Mouse (Mus musculus) MEL (cell line): ENCODE results near the gene Rhou.

Experiments used
- CTCF ChIP-seq, 3 experiments: IDR thresholded peaks in 2 of 3; conservative IDR thresholded peaks in 1 of 3; 2 replicates each; pipeline ENCODE4 v1.5.1; 2011 to 2012; ENCODE audit warnings: low read length in 3 of 3, low read depth in 2 of 3, mild to moderate bottlenecking in 2 of 3, improper control_type of control experiment in 1 of 3, inconsistent platforms in 1 of 3, mixed read lengths in 1 of 3, moderate library complexity in 1 of 3; ENCODE audit not compliant: control insufficient read depth in 1 of 3, insufficient read depth in 1 of 3, poor library complexity in 1 of 3, severe bottlenecking in 1 of 3
- GATA1 ChIP-seq: IDR thresholded peaks from 2 replicates; pipeline ENCODE4 v1.6.1; 2011; ENCODE audit warnings: low read depth, low read length, improper control_type of control experiment
- MAFK ChIP-seq: IDR thresholded peaks from 2 replicates; pipeline ENCODE4 v1.6.1; 2011; ENCODE audit warnings: low read depth, mild to moderate bottlenecking, low read length, improper control_type of control experiment, borderline replicate concordance
- MAZ ChIP-seq: IDR thresholded peaks from 2 replicates; pipeline ENCODE4 v1.6.1; 2012; ENCODE audit warnings: low read depth, mild to moderate bottlenecking, inconsistent platforms, low read length, improper control_type of control experiment
- POLR2AphosphoS2 ChIP-seq: IDR thresholded peaks from 2 replicates; pipeline ENCODE4 v1.6.1; 2011; ENCODE audit warnings: low read length, improper control_type of control experiment
- TAL1 ChIP-seq: IDR thresholded peaks from 2 replicates; pipeline ENCODE4 v1.6.1; 2012; ENCODE audit warnings: mild to moderate bottlenecking, inconsistent platforms, low read length, moderate library complexity, mixed read lengths
- USF1 ChIP-seq: IDR thresholded peaks from 2 replicates; pipeline ENCODE4 v1.6.1; 2014; ENCODE audit warnings: low read depth, mild to moderate bottlenecking, inconsistent platforms, low read length, improper control_type of control experiment, moderate library complexity
- ZC3H11A ChIP-seq: IDR thresholded peaks from 2 replicates; pipeline ENCODE4 v1.6.1; 2012; ENCODE audit warnings: low read depth, mild to moderate bottlenecking, inconsistent platforms, low read length, improper control_type of control experiment
- ZNF384 ChIP-seq: IDR thresholded peaks from 2 replicates; pipeline ENCODE4 v1.6.1; 2012; ENCODE audit warnings: low read depth, mild to moderate bottlenecking, inconsistent platforms, low read length, improper control_type of control experiment

- no peak for TF ChIP-seq GATA1
- no peak for TF ChIP-seq ZNF384
- no peak for TF ChIP-seq USF1
- TF ChIP-seq POLR2AphosphoS2 = no peak
- no peak for TF ChIP-seq ZC3H11A
- no peak for TF ChIP-seq TAL1
- TF ChIP-seq CTCF (IDR thresholded peaks at IDR 0.05 in 2 of 3, conservative IDR thresholded peaks at IDR 0.05 in 1 of 3; ENCODE audit: control insufficient read depth in 1 of 3, insufficient read depth in 1 of 3, low read depth in 2 of 3, low read length in 3 of 3, poor library complexity in 1 of 3, severe bottlenecking in 1 of 3) = no peak
- no peak for TF ChIP-seq MAFK
- no peak for TF ChIP-seq MAZ
These were observed 38.6 kb downstream of the Rhou start for GRCm38 (mm10) chr8:123692165-123692962.
